Mouse (Mus musculus) kidney, embryonic 14.5 days (tissue): ENCODE results near the gene Gm11985. TPM values are rescaled to one million over a fixed set of nuclear protein-coding genes. Genes with fewer than 3 reads are reported as not detected.

ENCODE experiments used
- ATAC-seq: fragments of 200-750 bp; cut with Nextera tagmentation; 2 replicates; pipeline ENCODE4 v1.8.0; 2017; ENCODE audit warnings: moderate number of reproducible peaks, mild to moderate bottlenecking, moderate TSS enrichment, moderate library complexity; ENCODE audit not compliant: low FRiP score, low TSS enrichment
- H3K27ac ChIP-seq: fragments of 300-500 bp; sonication (generic); 2 replicates; pipeline ENCODE4 v1.5.1; 2014; ENCODE audit warnings: low read depth, mild to moderate bottlenecking, low read length, moderate library complexity, mixed read lengths
- H3K27me3 ChIP-seq: fragments of 300-500 bp; sonication (generic); 2 replicates; pipeline ENCODE4 v1.6.1; 2014; ENCODE audit warnings: mild to moderate bottlenecking, low read length; ENCODE audit not compliant: control insufficient read depth, insufficient read depth
- H3K36me3 ChIP-seq: fragments of 300-500 bp; sonication (generic); 2 replicates; pipeline ENCODE4 v1.6.1; 2014; ENCODE audit warnings: low read length, mixed read lengths; ENCODE audit not compliant: control insufficient read depth, insufficient read depth
- H3K4me1 ChIP-seq: fragments of 300-500 bp; sonication (generic); 2 replicates; pipeline ENCODE4 v1.6.1; 2014; ENCODE audit warnings: low read length, mixed read lengths; ENCODE audit not compliant: control insufficient read depth, insufficient read depth
- H3K4me2 ChIP-seq: fragments of 300-500 bp; sonication (generic); replicated peaks from 2 replicates; pipeline ENCODE4 v1.6.1; 2014; ENCODE audit warnings: low read depth, mild to moderate bottlenecking, low read length
- H3K4me3 ChIP-seq: fragments of 300-500 bp; sonication (generic); 2 replicates; pipeline ENCODE4 v1.5.1; 2014; ENCODE audit warnings: mild to moderate bottlenecking, low read length
- H3K9ac ChIP-seq: fragments of 300-500 bp; sonication (generic); 2 replicates; pipeline ENCODE4 v1.6.1; 2014; ENCODE audit warnings: low read depth, mild to moderate bottlenecking, low read length, moderate library complexity
- H3K9me3 ChIP-seq: fragments of 300-500 bp; sonication (generic); 2 replicates; pipeline ENCODE4 v1.6.1; 2016; ENCODE audit warnings: low read length; ENCODE audit not compliant: control insufficient read depth
- WGBS: fragments of 180-500 bp; shearing (Covaris S2); extraction: QIAGEN DNeasy Blood & Tissue Kit; methylation state at CpG from one replicate; pipeline ENCODE4 v1.1.7; 2014; 5-methylcytosine and 5-hydroxymethylcytosine counted together
- polyA plus RNA-seq: library from polyadenylated mRNA; unstranded; fragments of >200 nt; fragmentation: Nextera tagmentation; extraction: Ambion mirVana; gene quantifications from 2 replicates; pipeline ENCODE4 v1.2.1, GENCODE M21; 2014

Gm11985 gene
- polyA plus RNA-seq, 1 experiment from 2014 or later = not detected

- no peaks in the 10 kb centered on the region for H3K36me3 ChIP-seq
- no peak overlapping the region for H3K4me2 ChIP-seq
- no peak for ATAC-seq
- no peak overlapping the region for H3K4me3 ChIP-seq
- WGBS = 25% methylated on average over 4 of the region's 4 CpGs
- H3K9ac ChIP-seq = no peak overlapping the region
- H3K27me3 ChIP-seq = no peaks in the 10 kb centered on the region
- no peaks in the 10 kb centered on the region for H3K9me3 ChIP-seq
- no peak overlapping the region for H3K27ac ChIP-seq
- H3K4me1 ChIP-seq = no peaks in the 10 kb centered on the region
Observed at GRCm38 (mm10) chr11:7156427-7156826, 31.9 kb downstream of the Gm11985 start.

GRCm38 (mm10) chr11:7153081-7153480 lies 35.3 kb downstream of the Gm11985 start:
- Histone ChIP-seq H3K27ac (no peak overlapping the region), H3K4me3 (no peak overlapping the region), H3K27me3 (no peaks in the 10 kb centered on the region), H3K4me2 (no peak overlapping the region), H3K36me3 (no peaks in the 10 kb centered on the region), H3K9me3 (no peaks in the 10 kb centered on the region), H3K4me1 (no peaks in the 10 kb centered on the region), H3K9ac (no peak overlapping the region)
- no peak for ATAC-seq
- 71% methylated on average over 8 of the region's 8 CpGs for WGBS

- 83% methylated on average over 12 of the region's 12 CpGs for WGBS
- no peak overlapping the region for H3K9ac ChIP-seq
- H3K4me3 ChIP-seq = no peak overlapping the region
- H3K27me3 ChIP-seq = no peaks in the 10 kb centered on the region
- no peaks in the 10 kb centered on the region for H3K4me1 ChIP-seq
- no peak overlapping the region for H3K27ac ChIP-seq
- ATAC-seq = no peak
- no peaks in the 10 kb centered on the region for H3K36me3 ChIP-seq
- H3K9me3 ChIP-seq = no peaks in the 10 kb centered on the region
- H3K4me2 ChIP-seq = no peak overlapping the region
Observed at GRCm38 (mm10) chr11:7152371-7152770, 36.0 kb downstream of the Gm11985 start.

GRCm38 (mm10) chr11:7150511-7150910 lies 37.9 kb downstream of the Gm11985 start:
- Histone ChIP-seq H3K27me3 (no peaks in the 10 kb centered on the region), H3K27ac (no peak overlapping the region), H3K4me3 (no peak overlapping the region), H3K4me1 (no peaks in the 10 kb centered on the region), H3K9ac (no peak overlapping the region), H3K36me3 (no peaks in the 10 kb centered on the region), H3K4me2 (no peak overlapping the region), H3K9me3 (no peaks in the 10 kb centered on the region)
- 92% methylated on average over 8 of the region's 8 CpGs for WGBS
- ATAC-seq = no peak

- H3K27ac ChIP-seq = no peak overlapping the region
Observed at GRCm38 (mm10) chr11:7149471-7149870, 38.9 kb downstream of the Gm11985 start.

GRCm38 (mm10) chr11:7147945-7148344 lies 40.4 kb downstream of the Gm11985 start:
- 79% methylated on average over 7 of the region's 7 CpGs for WGBS
- no peaks in the 10 kb centered on the region for H3K9me3 ChIP-seq

More at GRCm38 (mm10) chr11:7149471-7149870, 38.9 kb downstream of the Gm11985 start:
- no peaks in the 10 kb centered on the region for H3K27me3 ChIP-seq
- peak; percentile 44; the same call in 1 of the 2 replicates for ATAC-seq
- no peak overlapping the region for H3K9ac ChIP-seq
- 48% methylated on average over 7 of the region's 7 CpGs for WGBS
- no peaks in the 10 kb centered on the region for H3K36me3 ChIP-seq
- no peaks in the 10 kb centered on the region for H3K9me3 ChIP-seq
- H3K4me3 ChIP-seq = no peak overlapping the region
- H3K4me2 ChIP-seq = no peak overlapping the region
- no peaks in the 10 kb centered on the region for H3K4me1 ChIP-seq

GRCm38 (mm10) chr11:7147536-7147935 lies 40.8 kb downstream of the Gm11985 start:
- H3K27ac ChIP-seq = no peak overlapping the region
- WGBS = 85% methylated on average over 8 of the region's 8 CpGs
- ATAC-seq = no peak
- H3K4me3 ChIP-seq = no peak overlapping the region
- H3K4me1 ChIP-seq = no peaks in the 10 kb centered on the region
- no peaks in the 10 kb centered on the region for H3K27me3 ChIP-seq
- H3K9ac ChIP-seq = no peak overlapping the region
- no peak overlapping the region for H3K4me2 ChIP-seq
- no peaks in the 10 kb centered on the region for H3K9me3 ChIP-seq
- no peaks in the 10 kb centered on the region for H3K36me3 ChIP-seq

More at GRCm38 (mm10) chr11:7147945-7148344, 40.4 kb downstream of the Gm11985 start:
- Histone ChIP-seq H3K4me2 (no peak overlapping the region), H3K36me3 (no peaks in the 10 kb centered on the region), H3K9ac (no peak overlapping the region), H3K4me1 (no peaks in the 10 kb centered on the region), H3K27me3 (no peaks in the 10 kb centered on the region), H3K4me3 (no peak overlapping the region), H3K27ac (no peak overlapping the region)
- ATAC-seq = no peak

- H3K4me2 ChIP-seq = no peak overlapping the region
- no peaks in the 10 kb centered on the region for H3K9me3 ChIP-seq
Observed at GRCm38 (mm10) chr11:7145221-7145620, 43.1 kb downstream of the Gm11985 start.

GRCm38 (mm10) chr11:7144369-7144768 lies 44.0 kb downstream of the Gm11985 start:
- WGBS = 90% methylated on average over 11 of the region's 11 CpGs
- ATAC-seq = no peak
- no peaks in the 10 kb centered on the region for H3K36me3 ChIP-seq
- H3K4me3 ChIP-seq = no peak overlapping the region
- H3K4me1 ChIP-seq = no peaks in the 10 kb centered on the region
- H3K27me3 ChIP-seq = no peaks in the 10 kb centered on the region
- H3K9me3 ChIP-seq = no peaks in the 10 kb centered on the region
- H3K27ac ChIP-seq = no peak overlapping the region
- H3K9ac ChIP-seq = no peak overlapping the region
- no peak overlapping the region for H3K4me2 ChIP-seq

More at GRCm38 (mm10) chr11:7145221-7145620, 43.1 kb downstream of the Gm11985 start:
- Histone ChIP-seq H3K36me3 (no peaks in the 10 kb centered on the region), H3K4me3 (no peak overlapping the region), H3K9ac (no peak overlapping the region), H3K27me3 (no peaks in the 10 kb centered on the region), H3K27ac (no peak overlapping the region), H3K4me1 (no peaks in the 10 kb centered on the region)
- ATAC-seq = no peak
- WGBS = 56% methylated on average over 4 of the region's 4 CpGs
